Mouse (Mus musculus): ENCODE data around the gene Clip3.

GRCm38 (mm10) chr7:30333436-30333835 is 41.9 kb downstream of the Clip3 start:
- TF ChIP-seq CTCF (IDR thresholded peaks at IDR 0.05; ENCODE audit: low read depth, low read length): no peak
- no peak for TF ChIP-seq TAL1 (conservative IDR thresholded peaks at IDR 0.05; ENCODE audit: low read depth, low read length)
